Mouse (Mus musculus): ENCODE measurements at regions not wholly inside any gene's neighbourhood (a gene's known extent, or its start where the extent isn't known, plus 50 kb on each side); places are given as distances from the start of the nearest gene placed in this dataset.

DNA sequence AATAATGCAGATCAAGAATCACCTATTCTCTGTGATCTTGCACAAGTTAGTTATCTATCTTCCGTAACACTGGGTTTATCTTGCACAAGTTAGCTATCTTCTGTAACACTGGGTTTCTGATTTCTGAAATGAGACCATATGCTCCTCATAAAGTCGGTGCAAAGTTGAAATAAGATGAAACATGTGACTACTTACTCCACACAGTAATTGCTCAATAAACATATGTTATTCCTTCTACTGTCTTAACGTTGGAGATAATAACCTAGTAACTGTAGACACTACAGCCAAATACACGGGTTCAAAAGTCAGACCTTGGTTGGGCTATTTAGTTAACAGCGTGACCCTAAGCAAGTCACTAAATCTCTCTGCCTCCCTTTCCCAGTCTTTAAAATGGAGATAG, 65.8 kb upstream of the Atp11b start:
- H3K36me3 ChIP-seq (ENCODE audit: control insufficient read depth, insufficient read depth, low read length) = no peaks in the 10 kb centered on the region
- H3K79me2 ChIP-seq (ENCODE audit: control insufficient read depth, insufficient read depth, low read length) = no peaks in the 10 kb centered on the region
- no peak for DNase-seq (ENCODE audit: extremely low read depth, low read depth, low spot score)
- no peaks in the 10 kb centered on the region for H3K4me1 ChIP-seq (ENCODE audit: control insufficient read depth, insufficient read depth, low read length)
- TF ChIP-seq POLR2A (IDR thresholded peaks at IDR 0.05; ENCODE audit: extremely low read depth, insufficient read depth, low read length) = no peak
- TF ChIP-seq CTCF (IDR thresholded peaks at IDR 0.05; ENCODE audit: low read depth, low read length) = no peak
- H3K27ac ChIP-seq (replicated peaks; ENCODE audit: insufficient read depth, low read depth, low read length) = no peak overlapping the region
- 55% methylated on average over 5 of the region's 5 CpGs for WGBS
- no peak overlapping the region for H3K9ac ChIP-seq (ENCODE audit: low read depth, low read length)
- H3K27me3 ChIP-seq (ENCODE audit: control insufficient read depth, insufficient read depth, low read length) = no peaks in the 10 kb centered on the region
- no peak overlapping the region for H3K4me3 ChIP-seq (ENCODE audit: insufficient read depth, low read depth, low read length)

DNA sequence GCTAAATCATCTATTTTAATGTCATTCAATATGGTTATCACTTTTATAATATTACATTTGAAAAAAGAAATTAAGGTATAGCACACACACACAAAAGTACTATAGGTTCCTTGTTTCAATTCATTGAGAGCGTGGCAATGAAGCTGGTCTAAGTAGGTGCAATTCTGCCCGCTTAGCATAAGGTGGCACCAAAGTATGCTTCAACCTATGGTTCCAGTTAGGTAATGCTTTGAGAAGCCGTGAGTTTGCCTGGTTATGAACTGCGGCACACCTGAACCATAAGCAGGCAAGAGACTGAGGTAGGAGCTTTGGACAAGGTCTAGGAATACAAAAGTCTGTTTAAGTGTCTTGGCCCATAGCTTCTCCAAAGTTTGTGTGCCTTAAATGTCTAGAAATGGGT, 65.1 kb upstream of the Atp11b start:
- no peak overlapping the region for H3K9ac ChIP-seq (ENCODE audit: low read depth, low read length)
- no peaks in the 10 kb centered on the region for H3K79me2 ChIP-seq (ENCODE audit: control insufficient read depth, insufficient read depth, low read length)
- H3K36me3 ChIP-seq (ENCODE audit: control insufficient read depth, insufficient read depth, low read length) = no peaks in the 10 kb centered on the region
- TF ChIP-seq CTCF (IDR thresholded peaks at IDR 0.05; ENCODE audit: low read depth, low read length) (0 out of 2 replicates have a peak, but pooled peaks have one; percentile 34), POLR2A (IDR thresholded peaks at IDR 0.05; ENCODE audit: extremely low read depth, insufficient read depth, low read length) (no peak)
- no peak overlapping the region for H3K4me3 ChIP-seq (ENCODE audit: insufficient read depth, low read depth, low read length)
- DNase-seq (ENCODE audit: extremely low read depth, low read depth, low spot score) = peak; percentile 37
- 15% methylated on average over 4 of the region's 4 CpGs for WGBS
- no peaks in the 10 kb centered on the region for H3K4me1 ChIP-seq (ENCODE audit: control insufficient read depth, insufficient read depth, low read length)
- no peak overlapping the region for H3K27ac ChIP-seq (replicated peaks; ENCODE audit: insufficient read depth, low read depth, low read length)
- H3K27me3 ChIP-seq (ENCODE audit: control insufficient read depth, insufficient read depth, low read length) = no peaks in the 10 kb centered on the region

DNA sequence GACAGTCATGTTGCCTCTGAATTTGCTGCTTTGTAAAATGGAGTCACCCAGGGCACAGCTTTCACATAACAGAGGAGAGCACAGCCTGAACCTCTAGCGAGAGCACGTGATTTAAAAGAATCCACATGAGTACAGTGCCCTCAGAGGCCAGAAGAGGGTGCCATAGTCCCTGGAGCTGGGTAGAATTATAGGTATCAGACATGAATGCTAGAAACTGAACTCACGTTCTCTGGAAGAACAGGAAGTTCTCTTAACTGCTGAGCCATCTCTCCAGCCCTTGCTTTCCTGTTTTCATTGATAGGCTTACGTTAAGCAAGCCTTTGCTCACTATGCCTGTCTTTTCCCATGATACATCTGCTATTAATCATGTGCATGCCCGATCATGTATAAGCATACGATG, 60.9 kb upstream of the Atp11b start:
- DNase-seq (ENCODE audit: extremely low read depth, low read depth, low spot score) = peak; percentile 54
- no peak overlapping the region for H3K4me3 ChIP-seq (ENCODE audit: insufficient read depth, low read depth, low read length)
- H3K79me2 ChIP-seq (ENCODE audit: control insufficient read depth, insufficient read depth, low read length) = no peaks in the 10 kb centered on the region
- TF ChIP-seq POLR2A (IDR thresholded peaks at IDR 0.05; ENCODE audit: extremely low read depth, insufficient read depth, low read length) = no peak
- TF ChIP-seq CTCF (IDR thresholded peaks at IDR 0.05; ENCODE audit: low read depth, low read length) = peak; percentile 55; the same call in 1 of the 2 replicates
- WGBS = 42% methylated on average over 6 of the region's 6 CpGs
- H3K27me3 ChIP-seq (ENCODE audit: control insufficient read depth, insufficient read depth, low read length) = no peaks in the 10 kb centered on the region
- H3K9ac ChIP-seq (ENCODE audit: low read depth, low read length) = no peak overlapping the region
- H3K27ac ChIP-seq (replicated peaks; ENCODE audit: insufficient read depth, low read depth, low read length) = no peak overlapping the region
- no peaks in the 10 kb centered on the region for H3K36me3 ChIP-seq (ENCODE audit: control insufficient read depth, insufficient read depth, low read length)
- no peaks in the 10 kb centered on the region for H3K4me1 ChIP-seq (ENCODE audit: control insufficient read depth, insufficient read depth, low read length)

DNA sequence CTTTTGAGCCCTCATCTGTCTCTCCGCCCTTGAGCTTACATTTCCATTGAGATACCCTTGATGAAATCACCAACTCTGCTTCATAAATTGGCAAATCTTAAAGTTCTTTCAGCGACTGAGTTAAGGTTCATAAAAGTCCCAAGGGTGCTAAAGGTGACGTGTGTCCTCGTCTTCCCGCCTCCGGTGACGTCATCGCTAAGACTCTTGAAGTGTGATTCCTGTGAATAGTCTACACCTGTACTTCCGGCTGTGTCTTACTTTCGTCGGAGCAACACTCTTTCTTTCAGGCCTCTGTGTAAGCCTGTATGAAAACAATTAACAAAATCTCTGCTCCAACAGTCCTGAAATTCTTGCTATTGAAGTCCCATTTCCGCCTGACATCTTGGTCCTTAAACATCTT, 60.4 kb upstream of the Atp11b start:
- Histone ChIP-seq H3K4me3 (ENCODE audit: insufficient read depth, low read depth, low read length) (no peak overlapping the region), H3K4me1 (ENCODE audit: control insufficient read depth, insufficient read depth, low read length) (no peaks in the 10 kb centered on the region), H3K36me3 (ENCODE audit: control insufficient read depth, insufficient read depth, low read length) (no peaks in the 10 kb centered on the region), H3K79me2 (ENCODE audit: control insufficient read depth, insufficient read depth, low read length) (no peaks in the 10 kb centered on the region), H3K9ac (ENCODE audit: low read depth, low read length) (no peak overlapping the region), H3K27ac (replicated peaks; ENCODE audit: insufficient read depth, low read depth, low read length) (no peak overlapping the region), H3K27me3 (ENCODE audit: control insufficient read depth, insufficient read depth, low read length) (no peaks in the 10 kb centered on the region)
- DNase-seq (ENCODE audit: extremely low read depth, low read depth, low spot score) = no peak
- TF ChIP-seq CTCF (IDR thresholded peaks at IDR 0.05; ENCODE audit: low read depth, low read length) = no peak
- TF ChIP-seq POLR2A (IDR thresholded peaks at IDR 0.05; ENCODE audit: extremely low read depth, insufficient read depth, low read length) = no peak
- 81% methylated on average over 12 of the region's 12 CpGs for WGBS

DNA sequence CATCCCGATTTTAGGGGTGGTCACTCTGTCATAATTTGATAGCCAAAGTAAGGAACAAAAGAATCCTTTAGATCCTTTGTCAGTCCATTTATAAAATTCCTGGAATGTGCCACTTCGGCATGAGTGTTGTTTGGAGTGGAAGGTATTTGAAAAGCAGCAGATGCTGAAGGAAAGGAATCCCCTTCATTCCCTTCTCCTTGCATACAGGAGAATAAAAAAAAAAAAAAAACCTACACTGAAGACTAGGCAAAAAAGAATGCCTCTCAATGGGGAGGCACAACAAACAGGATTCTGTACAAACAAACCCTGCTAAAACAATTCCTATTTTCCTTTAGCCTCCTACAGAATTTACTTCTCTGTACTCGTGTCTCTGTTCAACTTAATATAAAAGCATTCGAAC, 59.7 kb upstream of the Atp11b start:
- no peaks in the 10 kb centered on the region for H3K36me3 ChIP-seq (ENCODE audit: control insufficient read depth, insufficient read depth, low read length)
- H3K4me1 ChIP-seq (ENCODE audit: control insufficient read depth, insufficient read depth, low read length) = no peaks in the 10 kb centered on the region
- DNase-seq (ENCODE audit: extremely low read depth, low read depth, low spot score) = no peak
- no peak overlapping the region for H3K27ac ChIP-seq (replicated peaks; ENCODE audit: insufficient read depth, low read depth, low read length)
- no peak for TF ChIP-seq POLR2A (IDR thresholded peaks at IDR 0.05; ENCODE audit: extremely low read depth, insufficient read depth, low read length)
- no peak for TF ChIP-seq CTCF (IDR thresholded peaks at IDR 0.05; ENCODE audit: low read depth, low read length)
- WGBS = 72% methylated on average over 4 of the region's 4 CpGs
- H3K9ac ChIP-seq (ENCODE audit: low read depth, low read length) = no peak overlapping the region
- no peak overlapping the region for H3K4me3 ChIP-seq (ENCODE audit: insufficient read depth, low read depth, low read length)
- no peaks in the 10 kb centered on the region for H3K79me2 ChIP-seq (ENCODE audit: control insufficient read depth, insufficient read depth, low read length)
- H3K27me3 ChIP-seq (ENCODE audit: control insufficient read depth, insufficient read depth, low read length) = no peaks in the 10 kb centered on the region

DNA sequence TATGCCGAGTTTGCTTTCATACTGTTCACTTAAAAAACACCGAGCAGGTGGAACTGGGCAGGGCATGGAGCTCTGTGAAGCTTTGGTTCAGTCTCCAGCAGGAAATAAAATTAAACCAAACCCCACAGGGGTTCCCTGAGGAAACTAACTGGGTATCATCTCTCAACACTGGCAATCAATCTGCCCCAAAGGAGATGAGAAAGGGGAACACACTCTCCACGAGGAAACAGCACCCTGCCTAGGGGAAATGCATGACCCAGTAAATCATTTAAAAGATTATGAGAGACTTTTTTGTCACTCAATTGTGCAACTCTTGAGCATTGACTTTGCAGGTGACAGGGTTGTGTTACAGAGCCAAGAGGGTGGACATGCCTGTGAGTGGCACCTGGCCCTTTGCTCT, 58.0 kb upstream of the Atp11b start:
- 50% methylated on average over 3 of the region's 3 CpGs for WGBS
- TF ChIP-seq POLR2A (IDR thresholded peaks at IDR 0.05; ENCODE audit: extremely low read depth, insufficient read depth, low read length) (no peak), CTCF (IDR thresholded peaks at IDR 0.05; ENCODE audit: low read depth, low read length) (no peak)
- H3K27ac ChIP-seq (replicated peaks; ENCODE audit: insufficient read depth, low read depth, low read length) = no peak overlapping the region
- H3K9ac ChIP-seq (ENCODE audit: low read depth, low read length) = no peak overlapping the region
- no peaks in the 10 kb centered on the region for H3K27me3 ChIP-seq (ENCODE audit: control insufficient read depth, insufficient read depth, low read length)
- no peak overlapping the region for H3K4me3 ChIP-seq (ENCODE audit: insufficient read depth, low read depth, low read length)
- peak; percentile 20 for DNase-seq (ENCODE audit: extremely low read depth, low read depth, low spot score)
- H3K79me2 ChIP-seq (ENCODE audit: control insufficient read depth, insufficient read depth, low read length) = no peaks in the 10 kb centered on the region
- H3K36me3 ChIP-seq (ENCODE audit: control insufficient read depth, insufficient read depth, low read length) = no peaks in the 10 kb centered on the region
- no peaks in the 10 kb centered on the region for H3K4me1 ChIP-seq (ENCODE audit: control insufficient read depth, insufficient read depth, low read length)
